Mouse (Mus musculus) hindbrain, postnatal 0 days (tissue): ENCODE results near the gene Parp2. TPM values are rescaled to one million over a fixed set of nuclear protein-coding genes. Genes with fewer than 3 reads are reported as not detected.

Experiments
- ATAC-seq: fragments of 200-750 bp; cut with Nextera tagmentation; 2 replicates; pipeline ENCODE4 v1.8.0; 2017; ENCODE audit warnings: mild to moderate bottlenecking, moderate TSS enrichment, moderate library complexity
- DNase-seq: peaks from one replicate; pipeline ENCODE4 v3.0.0-alpha.2; 2015; ENCODE audit warnings: low spot score
- H3K27ac ChIP-seq: fragments of 300-500 bp; sonication (generic); 2 replicates; pipeline ENCODE4 v1.5.1; 2014; ENCODE audit warnings: mild to moderate bottlenecking
- H3K27me3 ChIP-seq: fragments of 300-500 bp; sonication (generic); 2 replicates; pipeline ENCODE4 v1.6.1; 2014; ENCODE audit warnings: low read length, mixed read lengths; ENCODE audit not compliant: insufficient read depth
- H3K36me3 ChIP-seq: fragments of 300-500 bp; sonication (generic); 2 replicates; pipeline ENCODE4 v1.6.1; 2014; ENCODE audit warnings: low read length, mixed read lengths; ENCODE audit not compliant: insufficient read depth
- H3K4me1 ChIP-seq: fragments of 300-500 bp; sonication (generic); 2 replicates; pipeline ENCODE4 v1.6.1; 2014; ENCODE audit warnings: antibody characterized with exemption, low read length, mixed read lengths; ENCODE audit not compliant: insufficient read depth
- H3K4me2 ChIP-seq: fragments of 300-500 bp; sonication (generic); 2 replicates; pipeline ENCODE4 v1.6.1; 2014; ENCODE audit warnings: low read depth, mild to moderate bottlenecking, low read length, moderate library complexity, mixed read lengths
- H3K4me3 ChIP-seq: fragments of 300-500 bp; sonication (generic); 2 replicates; pipeline ENCODE4 v1.5.1; 2014; ENCODE audit warnings: low read length
- H3K9ac ChIP-seq: fragments of 300-500 bp; sonication (generic); replicated peaks from 2 replicates; pipeline ENCODE4 v1.6.1; 2014; ENCODE audit warnings: mild to moderate bottlenecking, low read length, moderate library complexity, mixed read lengths
- H3K9me3 ChIP-seq: fragments of 300-500 bp; sonication (generic); 2 replicates; pipeline ENCODE4 v1.6.1; 2016; ENCODE audit warnings: low read length, mixed read lengths
- CTCF ChIP-seq: IDR thresholded peaks from 2 replicates; pipeline ENCODE4 v1.5.1; 2016; ENCODE audit warnings: antibody characterized with exemption, control low read depth, low read depth
- WGBS: fragments of 180-500 bp; shearing (Covaris S2); extraction: QIAGEN DNeasy Blood & Tissue Kit; methylation state at CpG from one replicate; pipeline ENCODE4 v1.1.7; 2014; 5-methylcytosine and 5-hydroxymethylcytosine counted together
- polyA plus RNA-seq: library from polyadenylated mRNA; unstranded; fragments of >200 nt; fragmentation: Nextera tagmentation; extraction: Ambion mirVana; gene quantifications from 2 replicates; pipeline ENCODE4 v1.2.1, GENCODE M21; 2015
- total RNA-seq: library from RNA; depleted of rRNA; stranded (reverse); fragments of >200 nt; gene quantifications from 2 replicates; pipeline ENCODE4 v1.2.3, GENCODE M21; 2014

Parp2 gene
- total and polyA plus RNA-seq, 2 experiments from 2014 or later = 19.7 to 36.6 TPM

- ATAC-seq (no peak), DNase-seq (no peak)
- Histone ChIP-seq H3K4me1 (no peaks in the 10 kb centered on the region), H3K4me3 (no peak overlapping the region), H3K27me3 (no peaks in the 10 kb centered on the region), H3K27ac (no peak overlapping the region), H3K4me2 (no peak overlapping the region), H3K9me3 (no peaks in the 10 kb centered on the region), H3K9ac (no peak overlapping the region), H3K36me3 (peaks cover 29% of the 10 kb centered on the region)
- TF ChIP-seq CTCF = no peak
- WGBS = 93% methylated on average over 9 of the region's 9 CpGs
Measured at GRCm38 (mm10) chr14:50824219-50824618, 16.6 kb downstream of the Parp2 start.

DNA sequence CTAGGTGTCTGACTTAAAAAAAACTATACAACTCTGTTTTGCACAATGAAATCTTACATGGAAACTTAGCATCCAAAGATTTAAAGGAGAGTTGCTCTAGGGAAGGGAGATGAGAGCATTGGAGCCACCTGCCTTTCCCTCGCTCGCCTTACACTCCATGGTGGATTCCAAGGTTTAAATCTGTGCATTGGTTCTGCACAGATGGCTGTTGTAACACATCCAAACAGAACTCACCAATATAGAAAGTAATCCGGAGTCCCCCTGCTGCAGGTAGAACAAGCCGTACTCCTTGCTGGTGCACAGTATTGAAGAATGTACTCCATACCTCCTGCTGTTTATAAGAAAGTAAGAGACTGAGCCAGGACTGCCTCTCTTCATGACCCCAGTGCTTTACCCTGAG lies 18.9 kb downstream of the Parp2 start:
- Histone ChIP-seq H3K9ac (no peak overlapping the region), H3K9me3 (no peaks in the 10 kb centered on the region), H3K4me3 (no peak overlapping the region), H3K4me1 (no peaks in the 10 kb centered on the region), H3K4me2 (no peak overlapping the region), H3K27ac (no peak overlapping the region), H3K27me3 (no peaks in the 10 kb centered on the region), H3K36me3 (peaks cover 6% of the 10 kb centered on the region; the same call in 1 of the 2 replicates)
- 84% methylated on average over 4 of the region's 4 CpGs for WGBS
- DNase-seq (no peak), ATAC-seq (no peak)
- no peak for TF ChIP-seq CTCF

DNA sequence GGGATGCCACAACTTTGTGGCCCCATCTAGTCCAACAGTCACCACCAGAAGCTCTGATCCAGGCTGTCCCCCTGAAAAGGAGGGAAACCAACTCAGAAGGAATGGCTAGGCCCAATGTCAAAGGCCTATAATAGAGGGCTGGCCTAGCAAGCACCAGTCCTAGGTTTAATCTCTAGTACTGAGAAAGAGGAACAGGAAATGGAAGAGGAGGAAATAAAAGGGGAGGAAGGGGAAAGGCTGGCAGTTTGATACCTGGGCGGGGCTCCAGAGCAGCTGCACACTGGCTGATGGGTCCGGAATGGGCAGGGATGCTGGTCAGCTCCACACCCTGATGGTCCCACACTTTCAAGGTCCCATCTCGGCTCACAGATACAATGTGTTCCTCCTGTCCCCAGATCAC lies 22.2 kb downstream of the Parp2 start:
- Histone ChIP-seq H3K4me3 (no peak overlapping the region), H3K27ac (no peak overlapping the region), H3K4me1 (no peaks in the 10 kb centered on the region), H3K4me2 (no peak overlapping the region), H3K9ac (no peak overlapping the region), H3K36me3 (no peaks in the 10 kb centered on the region), H3K27me3 (no peaks in the 10 kb centered on the region), H3K9me3 (no peaks in the 10 kb centered on the region)
- no peak for ATAC-seq
- no peak for TF ChIP-seq CTCF
- no peak for DNase-seq
- WGBS = 91% methylated on average over 3 of the region's 3 CpGs

- H3K9me3 ChIP-seq = no peaks in the 10 kb centered on the region
- peak; percentile 25 for DNase-seq
- peak; percentile 52 for ATAC-seq
Measured at GRCm38 (mm10) chr14:50833964-50834363, 26.3 kb downstream of the Parp2 start.

DNA sequence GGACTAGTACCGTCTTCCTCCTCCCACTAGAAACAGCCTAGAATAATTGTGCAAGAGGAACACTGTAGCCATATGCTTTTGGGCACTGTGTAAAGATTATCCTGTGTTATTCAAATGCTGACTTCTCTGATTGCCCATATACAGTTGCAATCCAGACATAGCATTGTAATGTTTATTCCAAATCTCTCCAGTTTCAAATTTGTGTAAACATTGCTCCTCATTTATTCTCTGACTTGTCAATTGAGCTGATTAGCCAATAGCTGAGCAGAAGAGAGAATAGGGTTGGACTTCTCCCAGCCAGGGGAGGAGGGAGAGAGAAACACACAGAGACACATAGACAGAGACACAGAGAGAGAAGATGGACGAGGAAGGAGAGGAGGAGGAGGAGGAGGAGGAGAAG lies 26.8 kb downstream of the Parp2 start:
- TF ChIP-seq CTCF = no peak
- Histone ChIP-seq H3K4me3 (no peak overlapping the region), H3K27ac (no peak overlapping the region), H3K9ac (no peak overlapping the region), H3K36me3 (no peaks in the 10 kb centered on the region), H3K9me3 (no peaks in the 10 kb centered on the region), H3K27me3 (no peaks in the 10 kb centered on the region), H3K4me1 (no peaks in the 10 kb centered on the region), H3K4me2 (no peak overlapping the region)
- 53% methylated on average over 2 of the region's 2 CpGs for WGBS
- no peak for ATAC-seq
- DNase-seq = no peak

More at GRCm38 (mm10) chr14:50833964-50834363, 26.3 kb downstream of the Parp2 start:
- no peak for TF ChIP-seq CTCF
- H3K27ac ChIP-seq = no peak overlapping the region
- H3K4me2 ChIP-seq = no peak overlapping the region
- WGBS = 71% methylated on average over 10 of the region's 10 CpGs
- H3K9ac ChIP-seq = no peak overlapping the region
- no peaks in the 10 kb centered on the region for H3K36me3 ChIP-seq
- no peak overlapping the region for H3K4me3 ChIP-seq
- no peaks in the 10 kb centered on the region for H3K4me1 ChIP-seq
- no peaks in the 10 kb centered on the region for H3K27me3 ChIP-seq

- DNase-seq (peak; percentile 5), ATAC-seq (no peak)
- 64% methylated on average over 6 of the region's 6 CpGs for WGBS
- Histone ChIP-seq H3K4me3 (no peak overlapping the region), H3K4me2 (no peak overlapping the region), H3K27ac (no peak overlapping the region), H3K9me3 (no peaks in the 10 kb centered on the region), H3K36me3 (no peaks in the 10 kb centered on the region), H3K27me3 (no peaks in the 10 kb centered on the region), H3K9ac (no peak overlapping the region), H3K4me1 (no peaks in the 10 kb centered on the region)
- peak; percentile 54 for TF ChIP-seq CTCF
Measured at GRCm38 (mm10) chr14:50837236-50837635, 29.6 kb downstream of the Parp2 start.

DNA sequence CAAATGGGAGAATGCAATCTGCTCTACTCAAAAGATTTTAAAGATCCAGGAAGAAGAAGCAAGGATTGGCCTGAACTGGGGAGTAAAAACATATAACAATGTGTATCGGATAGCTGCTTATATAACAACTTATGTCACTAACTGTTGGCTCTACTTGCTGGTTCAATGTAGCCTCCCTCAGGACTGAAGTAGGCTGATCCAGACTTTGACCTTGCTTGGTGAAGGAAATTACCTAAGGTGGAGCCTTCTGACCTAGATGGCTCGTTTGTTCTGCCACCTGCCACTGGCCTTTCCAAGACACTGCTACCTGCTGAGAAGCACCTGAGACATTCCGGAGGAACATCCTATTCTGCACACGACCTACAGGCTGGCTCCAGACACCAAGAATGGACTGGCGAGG lies 48.1 kb downstream of the Parp2 start:
- 92% methylated on average over 5 of the region's 5 CpGs for WGBS
- no peaks in the 10 kb centered on the region for H3K27me3 ChIP-seq

More for the DNA sequence above, 48.1 kb downstream of the Parp2 start:
- no peak overlapping the region for H3K9ac ChIP-seq
- no peaks in the 10 kb centered on the region for H3K4me1 ChIP-seq
- no peaks in the 10 kb centered on the region for H3K36me3 ChIP-seq
- H3K27ac ChIP-seq = no peak overlapping the region
- ATAC-seq (no peak), DNase-seq (no peak)
- H3K4me3 ChIP-seq = no peak overlapping the region
- H3K4me2 ChIP-seq = no peak overlapping the region
- H3K9me3 ChIP-seq = 0 out of 2 replicates have a peak, but pooled peaks cover 3% of the 10 kb centered on the region
- no peak for TF ChIP-seq CTCF
